Mouse (Mus musculus): ENCODE measurements around the gene Esrrg. TPM values are rescaled to one million over a fixed set of nuclear protein-coding genes. Genes with fewer than 3 reads are reported as not detected.

The Esrrg gene
- total and polyA plus RNA-seq, 3 experiments: 0.01 TPM; not detected in 2

DNA sequence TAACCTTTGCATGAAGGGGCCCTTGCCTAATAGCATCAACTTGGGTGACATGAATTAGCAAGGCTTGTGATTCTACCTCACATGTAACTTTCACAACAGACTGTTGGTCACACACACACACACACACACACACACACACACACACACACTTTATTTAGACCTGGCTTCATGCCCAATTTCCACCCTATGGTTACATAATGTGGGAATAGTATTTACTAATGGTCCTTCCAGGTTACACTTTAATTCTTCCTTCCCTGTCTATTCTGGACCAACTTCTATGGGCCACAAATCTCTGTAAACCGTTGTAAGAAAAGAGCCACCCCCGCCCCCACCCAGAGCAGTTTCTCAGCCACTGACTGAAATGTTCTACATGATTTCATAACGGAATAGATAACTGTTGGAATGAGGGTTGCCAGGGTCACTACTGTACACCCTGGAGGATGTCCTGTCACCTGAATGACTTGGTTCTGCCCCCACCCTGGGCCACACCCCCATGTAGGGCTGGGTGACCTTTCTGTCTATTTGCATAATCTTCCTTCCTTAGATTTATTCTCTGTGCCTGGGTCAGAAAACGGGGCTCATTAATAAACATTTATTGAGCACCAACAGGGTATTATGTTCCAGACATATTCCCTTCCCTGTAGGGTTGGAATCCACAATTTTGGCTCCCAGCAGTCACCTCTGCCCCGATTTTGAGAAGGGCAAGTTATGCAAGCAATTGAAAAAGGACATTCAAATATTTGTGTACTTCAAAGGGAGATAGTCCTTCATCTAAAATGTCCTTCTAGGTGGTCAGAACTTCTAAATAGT is 154.3 kb downstream of the Esrrg start:
- no peaks in the 10 kb centered on the region for H3K79me2 ChIP-seq (ENCODE audit: control insufficient read depth, insufficient read depth, low read length, poor library complexity)
- no peaks in the 10 kb centered on the region for H3K4me1 ChIP-seq (ENCODE audit: control insufficient read depth in 1 of 2, insufficient read depth in 2 of 2, low read length in 2 of 2)
- H3K27ac ChIP-seq (ENCODE audit: control insufficient read depth, low read depth, low read length): no peak overlapping the region
- no peak for DNase-seq (ENCODE audit: low read depth, low spot score)
- H3K9me3 ChIP-seq (replicated peaks; ENCODE audit: insufficient read depth, low read length): no peaks in the 10 kb centered on the region
- no peak overlapping the region for H3K4me3 ChIP-seq (ENCODE audit: control insufficient read depth in 1 of 2, insufficient read depth in 1 of 2, low read depth in 2 of 2, low read length in 2 of 2)
- H3K27me3 ChIP-seq (ENCODE audit: control insufficient read depth in 1 of 2, insufficient read depth in 2 of 2, low read length in 2 of 2): no peaks in the 10 kb centered on the region
- TF ChIP-seq KAT2A (conservative IDR thresholded peaks at IDR 0.05; ENCODE audit: low read depth, low read length): no peak
- no peak for TF ChIP-seq TAL1 (IDR thresholded peaks at IDR 0.05; ENCODE audit: low read length)
- TF ChIP-seq USF1 (IDR thresholded peaks at IDR 0.05; ENCODE audit: low read depth, low read length): no peak
- TF ChIP-seq JUND (IDR thresholded peaks at IDR 0.05; ENCODE audit: low read depth, low read length): no peak
- no peak for TF ChIP-seq USF2 (IDR thresholded peaks at IDR 0.05; ENCODE audit: borderline replicate concordance in 1 of 2, insufficient read depth in 1 of 2, low read depth in 1 of 2, low read length in 2 of 2)
- TF ChIP-seq MEF2A (IDR thresholded peaks at IDR 0.05; ENCODE audit: extremely low read depth, insufficient replicate concordance, low read depth, low read length, poor library complexity, severe bottlenecking): no peak
- TF ChIP-seq SIN3A (IDR thresholded peaks at IDR 0.05; ENCODE audit: low read length): no peak
- no peak for TF ChIP-seq CTCF (IDR thresholded peaks at IDR 0.05 in 2 of 3, conservative IDR thresholded peaks at IDR 0.05 in 1 of 3; ENCODE audit: control insufficient read depth in 1 of 3, insufficient read depth in 1 of 3, low read depth in 2 of 3, low read length in 3 of 3, poor library complexity in 1 of 3, severe bottlenecking in 1 of 3)
- no peak for TF ChIP-seq ZNF384 (IDR thresholded peaks at IDR 0.05; ENCODE audit: low read depth, low read length)
- TF ChIP-seq CHD1 (IDR thresholded peaks at IDR 0.05; ENCODE audit: low read depth, low read length): no peak
- TF ChIP-seq RAD21 (IDR thresholded peaks at IDR 0.05; ENCODE audit: low read depth, low read length): no peak
- TF ChIP-seq NELFE (IDR thresholded peaks at IDR 0.05; ENCODE audit: low read depth, low read length): no peak
- TF ChIP-seq MAZ (IDR thresholded peaks at IDR 0.05; ENCODE audit: low read depth, low read length): no peak
- no peak for TF ChIP-seq MAFK (IDR thresholded peaks at IDR 0.05; ENCODE audit: borderline replicate concordance, low read depth, low read length)
- no peak for TF ChIP-seq TCF12 (IDR thresholded peaks at IDR 0.05; ENCODE audit: low read depth, low read length)
- no peak for TF ChIP-seq ZMIZ1 (IDR thresholded peaks at IDR 0.05; ENCODE audit: low read depth, low read length)
- TF ChIP-seq HCFC1 (IDR thresholded peaks at IDR 0.05; ENCODE audit: low read depth, low read length): no peak
- no peak overlapping the region for H3K9ac ChIP-seq (ENCODE audit: control insufficient read depth, low read depth, low read length, poor library complexity, severe bottlenecking)
- H3K36me3 ChIP-seq (ENCODE audit: control insufficient read depth in 1 of 2, insufficient read depth in 2 of 2, low read length in 2 of 2): no peaks in the 10 kb centered on the region

DNA sequence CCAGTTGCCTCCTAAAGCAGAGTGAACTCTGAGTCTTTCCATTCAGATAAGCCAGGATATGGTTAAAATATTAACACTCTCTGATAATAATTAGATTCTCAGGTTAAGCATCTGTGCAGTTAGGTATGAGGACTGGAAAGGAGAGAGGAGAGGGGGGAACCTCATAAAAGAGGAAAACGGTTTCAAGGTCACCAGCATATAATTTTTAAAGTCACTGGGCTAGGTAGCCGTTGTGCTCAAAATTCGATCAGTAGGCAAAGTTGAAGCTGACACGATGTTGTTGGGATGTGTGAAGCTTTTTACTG is 154.8 kb downstream of the Esrrg start:
- no peaks in the 10 kb centered on the region for H3K36me3 ChIP-seq (ENCODE audit: control insufficient read depth in 1 of 2, insufficient read depth in 2 of 2, low read length in 2 of 2)
- H3K27ac ChIP-seq (ENCODE audit: control insufficient read depth, low read depth, low read length): no peak overlapping the region
- H3K4me1 ChIP-seq (ENCODE audit: control insufficient read depth in 1 of 2, insufficient read depth in 2 of 2, low read length in 2 of 2): no peaks in the 10 kb centered on the region
- no peak overlapping the region for H3K4me3 ChIP-seq (ENCODE audit: control insufficient read depth in 1 of 2, insufficient read depth in 1 of 2, low read depth in 2 of 2, low read length in 2 of 2)
- no peaks in the 10 kb centered on the region for H3K79me2 ChIP-seq (ENCODE audit: control insufficient read depth, insufficient read depth, low read length, poor library complexity)
- no peak for DNase-seq (ENCODE audit: low read depth, low spot score)
- H3K9me3 ChIP-seq (replicated peaks; ENCODE audit: insufficient read depth, low read length): no peaks in the 10 kb centered on the region
- no peak for TF ChIP-seq ZKSCAN1 (IDR thresholded peaks at IDR 0.05; ENCODE audit: low read depth, low read length)
- no peak for TF ChIP-seq CHD1 (IDR thresholded peaks at IDR 0.05; ENCODE audit: low read depth, low read length)
- TF ChIP-seq USF2 (IDR thresholded peaks at IDR 0.05; ENCODE audit: borderline replicate concordance in 1 of 2, insufficient read depth in 1 of 2, low read depth in 1 of 2, low read length in 2 of 2): no peak
- TF ChIP-seq TBP (IDR thresholded peaks at IDR 0.05; ENCODE audit: low read depth, low read length): no peak
- no peak for TF ChIP-seq POLR2A (IDR thresholded peaks at IDR 0.05; ENCODE audit: control insufficient read depth in 1 of 2, insufficient read depth in 1 of 2, low read depth in 1 of 2, low read length in 2 of 2, poor library complexity in 1 of 2)
- TF ChIP-seq SMC3 (IDR thresholded peaks at IDR 0.05; ENCODE audit: low read depth, low read length): no peak
- no peak for TF ChIP-seq ZMIZ1 (IDR thresholded peaks at IDR 0.05; ENCODE audit: low read depth, low read length)
- no peak for TF ChIP-seq EP300 (IDR thresholded peaks at IDR 0.05; ENCODE audit: low read depth in 1 of 2, low read length in 2 of 2)
- no peak for TF ChIP-seq GATA1 (IDR thresholded peaks at IDR 0.05; ENCODE audit: low read depth, low read length)
- no peak for TF ChIP-seq KAT2A (conservative IDR thresholded peaks at IDR 0.05; ENCODE audit: low read depth, low read length)
- no peak for TF ChIP-seq RAD21 (IDR thresholded peaks at IDR 0.05; ENCODE audit: low read depth, low read length)
- TF ChIP-seq ZNF384 (IDR thresholded peaks at IDR 0.05; ENCODE audit: low read depth, low read length): no peak
- no peak for TF ChIP-seq USF1 (IDR thresholded peaks at IDR 0.05; ENCODE audit: low read depth, low read length)
- TF ChIP-seq MAZ (IDR thresholded peaks at IDR 0.05; ENCODE audit: low read depth, low read length): no peak
- H3K9ac ChIP-seq (ENCODE audit: control insufficient read depth, low read depth, low read length, poor library complexity, severe bottlenecking): no peak overlapping the region
- H3K27me3 ChIP-seq (ENCODE audit: control insufficient read depth in 1 of 2, insufficient read depth in 2 of 2, low read length in 2 of 2): no peaks in the 10 kb centered on the region
